Mouse (Mus musculus) C2C12 (cell line): Measurements from ENCODE around the gene Mau2. TPM values are rescaled to one million over a fixed set of nuclear protein-coding genes. Genes with fewer than 3 reads are reported as not detected.

Experiments
- H3K27me3 ChIP-seq: one replicate; pipeline ENCODE4 v1.6.1; 2011; ENCODE audit not compliant: control insufficient read depth, insufficient read depth, insufficient read length
- H3K36me3 ChIP-seq: one replicate; pipeline ENCODE4 v1.6.1; 2011; ENCODE audit not compliant: control insufficient read depth, insufficient read depth
- H3K4me3 ChIP-seq: one replicate; pipeline ENCODE4 v1.5.1; 2011; ENCODE audit warnings: mild to moderate bottlenecking, control low read depth; ENCODE audit not compliant: poor library complexity, insufficient read depth, severe bottlenecking
- H3K79me2 ChIP-seq: one replicate; pipeline ENCODE4 v1.6.1; 2011; ENCODE audit not compliant: control insufficient read depth, insufficient read depth
- H3K79me3 ChIP-seq: one replicate; pipeline ENCODE4 v1.6.1; 2011; ENCODE audit warnings: low read depth, control low read depth
- H3ac ChIP-seq: one replicate; pipeline ENCODE3; 2011; ENCODE audit warnings: low read depth; ENCODE audit not compliant: control insufficient read depth, insufficient read length
- CEBPB ChIP-seq: IDR thresholded peaks from one replicate; pipeline ENCODE4 v1.6.1; 2011; ENCODE audit warnings: low read depth, mild to moderate bottlenecking, control low read depth, moderate library complexity
- CTCF ChIP-seq: IDR thresholded peaks from one replicate; pipeline ENCODE4 v1.5.1; 2011; ENCODE audit not compliant: control insufficient read depth, insufficient read depth, insufficient read length
- FOSL1 ChIP-seq: IDR thresholded peaks from one replicate; pipeline ENCODE4 v1.8.0; 2011; ENCODE audit warnings: mild to moderate bottlenecking, low read length; ENCODE audit not compliant: poor library complexity, insufficient read depth, severe bottlenecking
- MAX ChIP-seq: IDR thresholded peaks from one replicate; pipeline ENCODE4 v1.6.1; 2011; ENCODE audit warnings: mild to moderate bottlenecking, control low read depth
- MYOD1 ChIP-seq: IDR thresholded peaks from one replicate; pipeline ENCODE4 v1.6.1; 2011; ENCODE audit warnings: low read depth; ENCODE audit not compliant: control insufficient read depth, insufficient read length
- MYOG ChIP-seq: IDR thresholded peaks from one replicate; pipeline ENCODE4 v1.6.1; 2011; ENCODE audit not compliant: control insufficient read depth, insufficient read length; ENCODE audit errors: extremely low read depth
- USF1 ChIP-seq: IDR thresholded peaks from one replicate; pipeline ENCODE4 v1.6.1; 2011; ENCODE audit warnings: low read depth, mild to moderate bottlenecking, control low read depth, moderate library complexity
- polyA plus RNA-seq: library from polyadenylated mRNA; unstranded; fragments of >200 nt; fragmentation: generic; extraction: Trizol; gene quantifications from one replicate; pipeline ENCODE4 v1.2.1, GENCODE M21; 2012; ENCODE audit warnings: missing spikeins

Mau2 gene
- polyA plus RNA-seq, 1 experiment, result 24.0 TPM

- no peaks in the 10 kb centered on the region for H3K79me3 ChIP-seq
- TF ChIP-seq CTCF, result peak; percentile 43
- TF ChIP-seq MYOG, result no peak
- peak; percentile 75 for TF ChIP-seq USF1
- no peaks in the 10 kb centered on the region for H3K79me2 ChIP-seq
- no peak overlapping the region for H3K4me3 ChIP-seq
- peak overlapping the region; percentile 55 for H3ac ChIP-seq
- H3K27me3 ChIP-seq, result no peaks in the 10 kb centered on the region
- no peaks in the 10 kb centered on the region for H3K36me3 ChIP-seq
Measured at GRCm38 (mm10) chr8:70001176-70001891, 41.2 kb downstream of the Mau2 start.

- peaks cover 4% of the 10 kb centered on the region for H3K79me3 ChIP-seq
- H3K36me3 ChIP-seq, result no peaks in the 10 kb centered on the region
- H3K4me3 ChIP-seq, result no peak overlapping the region
- TF ChIP-seq USF1, result no peak
- TF ChIP-seq MYOG, result no peak
- TF ChIP-seq CEBPB, result no peak
- no peak for TF ChIP-seq FOSL1
- peaks cover 6% of the 10 kb centered on the region for H3K79me2 ChIP-seq
- H3ac ChIP-seq, result no peak overlapping the region
- H3K27me3 ChIP-seq, result no peaks in the 10 kb centered on the region
Measured at GRCm38 (mm10) chr8:70000226-70000625, 42.3 kb downstream of the Mau2 start.

GRCm38 (mm10) chr8:69999236-69999635, 43.3 kb downstream of the Mau2 start:
- Histone ChIP-seq H3K36me3 (no peaks in the 10 kb centered on the region), H3K4me3 (no peak overlapping the region), H3K79me3 (peaks cover 11% of the 10 kb centered on the region), H3K79me2 (peaks cover 16% of the 10 kb centered on the region), H3K27me3 (no peaks in the 10 kb centered on the region), H3ac (no peak overlapping the region)
- TF ChIP-seq CTCF (no peak), MYOG (no peak), MYOD1 (no peak), MAX (no peak), CEBPB (no peak), USF1 (no peak), FOSL1 (no peak)

DNA sequence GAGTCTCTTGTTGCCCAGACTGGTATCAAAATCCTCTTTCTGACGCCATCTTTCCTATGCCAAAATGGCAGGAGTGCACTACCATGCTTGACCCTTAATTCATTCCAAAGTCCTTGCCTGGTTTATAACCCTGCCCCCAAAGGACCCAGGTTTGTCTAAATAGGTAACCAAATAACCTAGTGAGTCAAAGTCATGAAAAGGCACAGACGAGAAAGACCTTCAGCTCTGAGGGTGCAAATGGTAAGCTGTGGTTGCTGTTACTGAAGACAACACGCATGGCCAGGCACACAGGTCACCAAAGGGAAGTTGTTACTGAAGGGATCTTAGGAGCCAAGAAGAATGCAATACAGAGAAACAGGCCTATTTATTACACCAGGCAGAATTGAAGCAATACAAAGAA, 43.8 kb downstream of the Mau2 start:
- H3K36me3 ChIP-seq, result no peaks in the 10 kb centered on the region
- peaks cover 22% of the 10 kb centered on the region for H3K79me2 ChIP-seq
- no peak overlapping the region for H3K4me3 ChIP-seq
- no peaks in the 10 kb centered on the region for H3K27me3 ChIP-seq
- TF ChIP-seq CTCF, result no peak
- TF ChIP-seq MYOD1, result no peak
- TF ChIP-seq MAX, result no peak
- no peak for TF ChIP-seq CEBPB
- no peak for TF ChIP-seq USF1
- no peak overlapping the region for H3ac ChIP-seq
- peaks cover 16% of the 10 kb centered on the region for H3K79me3 ChIP-seq

DNA sequence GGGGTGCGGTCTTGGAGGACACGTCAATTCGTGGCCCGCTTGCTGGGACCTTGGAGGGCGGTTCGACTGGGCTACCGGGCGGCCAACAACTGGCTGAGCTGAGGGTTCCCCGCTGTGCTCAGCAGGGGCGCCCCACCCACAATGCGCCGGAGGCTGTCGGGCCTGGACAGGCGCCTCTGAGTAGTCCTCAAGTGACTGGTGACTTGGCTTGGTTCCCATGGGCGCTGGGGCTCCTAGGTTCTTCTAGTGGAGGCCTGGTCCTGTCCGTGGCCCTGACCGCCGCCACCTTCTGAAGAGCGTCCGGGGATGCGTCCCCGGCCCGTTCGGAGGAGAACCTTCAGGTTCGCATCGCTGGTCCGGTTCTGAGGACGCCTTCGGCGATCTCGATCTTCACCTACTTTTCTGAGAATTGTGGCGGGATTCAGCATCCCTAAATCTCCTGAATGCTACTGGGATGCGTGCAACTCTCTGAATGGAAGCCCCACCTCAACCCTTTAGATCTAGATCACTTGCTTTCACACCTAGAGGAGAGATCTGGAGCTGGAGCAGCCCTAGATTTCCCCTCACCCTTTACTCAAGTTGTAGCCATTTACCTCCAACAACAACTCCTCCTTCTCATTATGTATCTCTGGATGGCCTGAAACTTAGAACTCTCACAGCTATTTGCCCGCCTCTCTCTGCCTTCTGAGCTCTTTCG, 45.8 kb downstream of the Mau2 start:
- Histone ChIP-seq H3K79me3 (peaks cover 26% of the 10 kb centered on the region), H3ac (peak overlapping the region; percentile 83), H3K27me3 (no peaks in the 10 kb centered on the region), H3K36me3 (peaks cover 6% of the 10 kb centered on the region), H3K4me3 (peak overlapping the region; percentile 32), H3K79me2 (peaks cover 41% of the 10 kb centered on the region)
- TF ChIP-seq CEBPB, result no peak
- peak; percentile 4 for TF ChIP-seq MAX

- peaks cover 27% of the 10 kb centered on the region for H3K79me3 ChIP-seq
Measured at GRCm38 (mm10) chr8:69995776-69996588, 46.6 kb downstream of the Mau2 start, which contains the start of gene Gatad2a. Gatad2a (minus strand) TSS chr8:69996384.

More at GRCm38 (mm10) chr8:69995776-69996588, 46.6 kb downstream of the Mau2 start, which contains the start of gene Gatad2a:
- no peak for TF ChIP-seq CTCF
- peak; percentile 55 for TF ChIP-seq MAX
- Histone ChIP-seq H3K79me2 (peaks cover 49% of the 10 kb centered on the region), H3K27me3 (no peaks in the 10 kb centered on the region), H3K4me3 (peak within 1 kb of the TSS; percentile 78), H3ac (peak within 1 kb of the TSS; percentile 84), H3K36me3 (peaks cover 6% of the 10 kb centered on the region)
